Mouse (Mus musculus): Measurements from ENCODE around the gene Clec14a. TPM values are rescaled to one million over a fixed set of nuclear protein-coding genes. Genes with fewer than 3 reads are reported as not detected.

The Clec14a gene
- 9.2 and 9.5 TPM in 2 replicates for polyA plus RNA-seq (2015; fragmentation: Nextera tagmentation; extraction: Ambion mirVana)

DNA sequence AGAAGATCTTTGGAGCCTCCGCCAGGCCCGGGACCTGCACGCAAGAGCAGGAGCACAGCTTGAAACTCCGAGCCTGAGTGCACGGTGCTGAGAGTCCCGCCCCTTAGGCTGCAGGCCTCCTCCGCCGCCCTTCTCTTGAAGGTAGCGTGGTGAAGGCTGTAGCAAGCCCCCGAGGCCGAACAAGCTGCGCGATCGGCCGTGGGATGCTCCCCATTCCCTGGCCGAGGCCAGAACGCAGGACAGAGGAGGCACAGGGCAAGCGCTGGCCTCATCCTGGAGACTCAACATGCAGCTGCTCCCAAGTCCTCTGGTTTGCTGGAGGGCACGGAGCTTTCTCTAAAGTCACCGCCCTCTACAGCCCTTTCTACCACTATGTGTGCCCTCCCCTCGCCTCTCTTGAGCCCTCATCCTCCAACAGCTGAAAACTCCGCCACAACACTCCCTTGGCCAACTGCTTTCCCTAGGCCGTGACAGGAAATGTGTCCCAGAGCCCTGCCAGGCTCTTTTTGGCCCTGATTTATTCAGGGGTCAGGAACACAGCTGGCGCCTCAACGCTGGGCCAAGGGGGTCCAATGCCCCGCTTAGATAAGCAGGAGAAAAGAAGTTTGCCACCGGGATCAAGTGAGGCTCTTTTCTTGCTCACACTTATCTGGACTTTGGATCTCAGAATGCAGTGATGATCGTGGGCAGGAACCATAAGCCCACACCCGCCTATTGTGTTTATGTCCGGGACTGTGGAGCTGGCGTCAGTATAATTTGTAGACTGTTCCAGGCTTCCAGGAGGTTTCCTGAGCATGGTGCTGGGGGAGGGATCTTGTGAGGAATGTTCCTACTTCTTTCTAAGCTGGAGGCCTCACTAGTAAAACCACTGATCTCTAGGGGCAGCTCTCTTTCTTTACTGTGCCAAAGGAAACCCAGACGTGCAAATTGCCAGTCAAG, at the start of gene Clec14a:
Clec14a (minus strand) TSS at position 728 of the 939 bp plus-strand sequence.

Other genes with a start within 250 kb of the Clec14a start
- 23.1 and 28.0 TPM in 2 replicates for gene Sstr1, start 57.5 kb downstream of the Clec14a start, polyA plus RNA-seq (2015; fragmentation: Nextera tagmentation; extraction: Ambion mirVana)